Mouse (Mus musculus): Measurements from ENCODE around the gene Bcas3.

DNA sequence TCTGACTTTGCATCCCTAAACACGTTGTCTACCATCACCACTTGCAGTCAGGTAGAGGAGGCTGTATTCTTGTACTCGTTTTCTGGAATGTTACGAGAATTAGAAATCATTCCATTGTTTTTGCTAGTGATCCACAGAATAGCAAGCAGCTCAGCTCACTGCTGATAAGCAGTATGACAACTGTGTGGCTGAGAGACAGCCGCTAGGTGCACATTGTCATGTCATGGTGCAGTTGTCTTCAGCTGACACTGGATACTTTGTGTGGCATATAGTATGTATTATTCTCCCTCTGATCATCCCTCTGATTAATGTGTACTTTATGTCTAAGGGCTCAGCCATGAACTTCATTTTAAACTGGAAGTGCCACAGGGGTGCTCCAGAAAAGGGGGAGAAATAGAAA lies 190.3 kb downstream of the Bcas3 start:
- TF ChIP-seq CTCF (IDR thresholded peaks at IDR 0.05; ENCODE audit: low read depth, low read length) (no peak), TAL1 (conservative IDR thresholded peaks at IDR 0.05; ENCODE audit: low read depth, low read length) (no peak), GATA1 (IDR thresholded peaks at IDR 0.05; ENCODE audit: borderline replicate concordance, low read length) (no peak), GATA2 (IDR thresholded peaks at IDR 0.05; ENCODE audit: borderline replicate concordance, low read depth, low read length) (no peak)

All from G1E (cell line).